Mouse (Mus musculus) urinary bladder, postnatal 4 days (tissue): ENCODE data around the gene Gm11596.
"Not testable (repeated sequence)": the region's sequence is repeated elsewhere in the genome, so short reads cannot be mapped to it uniquely, and the experiment has no call there.

Experiments used
- DNase-seq, 2 experiments: peaks; one replicate each; pipeline ENCODE4 v3.0.0; 2021 to 2022; ENCODE audit warnings: low spot score in 2 of 2

Gm11596 gene

DNA sequence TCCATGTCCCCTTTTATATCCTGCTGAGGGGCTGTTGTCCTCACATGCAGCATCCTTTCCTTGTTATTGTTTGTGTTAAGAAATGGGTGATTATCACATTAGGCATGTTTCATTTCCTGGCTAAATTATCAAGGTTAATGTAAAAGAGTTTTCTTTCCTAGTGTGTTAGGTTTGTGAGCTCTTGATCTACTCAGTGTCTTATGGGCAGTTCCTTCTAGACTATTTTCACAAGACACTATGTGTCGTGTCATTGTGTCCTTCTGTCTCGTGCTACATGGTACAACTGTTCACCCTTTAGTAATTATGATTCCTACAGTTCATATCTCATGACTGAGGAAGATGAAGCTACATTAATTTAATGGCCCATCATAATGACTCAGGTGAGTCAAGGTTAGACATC lies at the start of gene Gm11596:
Gm11596 (minus strand) TSS at position 101 of the 400 bp plus-strand sequence.
- no peak for DNase-seq

DNA sequence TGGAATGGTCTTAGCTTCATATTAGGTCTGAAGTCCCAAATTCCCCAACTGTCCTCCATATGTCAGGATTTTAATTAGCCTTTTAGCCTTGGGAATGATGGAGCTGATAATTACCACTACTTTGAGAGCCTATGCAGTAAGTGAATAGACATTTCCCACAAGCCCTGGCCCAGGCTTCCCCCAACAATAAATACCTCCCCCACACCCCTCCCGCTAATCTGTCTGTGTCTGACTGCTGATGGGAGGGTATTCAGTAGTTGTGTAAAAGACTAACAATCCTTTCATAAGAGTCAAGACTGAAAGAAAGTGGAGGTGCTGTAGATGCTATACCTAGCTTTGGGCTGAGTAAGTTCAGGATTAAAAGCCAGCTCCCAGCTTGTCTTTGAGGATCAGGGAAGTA lies 48.9 kb upstream of the Gm11596 start:
- DNase-seq, result no peak

DNA sequence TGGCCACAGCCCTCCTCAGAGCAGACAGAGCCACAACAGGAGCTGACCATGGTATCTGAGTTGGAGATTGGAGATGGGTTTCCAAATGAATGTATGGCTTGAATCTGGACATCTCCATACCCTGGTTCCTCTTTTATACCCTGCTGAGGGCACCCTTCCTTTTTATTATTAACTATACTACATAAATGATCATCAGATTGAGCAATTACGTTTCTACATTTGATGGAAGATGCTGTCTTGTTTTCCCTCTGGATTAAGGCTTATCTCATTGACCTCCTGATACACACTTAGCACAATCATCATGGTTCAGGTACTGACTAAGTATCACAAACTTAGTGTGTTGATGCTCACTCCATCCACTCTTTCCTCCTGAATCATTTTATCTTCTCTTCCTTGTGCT lies 44.7 kb upstream of the Gm11596 start, which contains the start of gene 2300003K06Rik:
2300003K06Rik (minus strand) TSS at position 101 of the 400 bp plus-strand sequence.
- no peak for DNase-seq

DNA sequence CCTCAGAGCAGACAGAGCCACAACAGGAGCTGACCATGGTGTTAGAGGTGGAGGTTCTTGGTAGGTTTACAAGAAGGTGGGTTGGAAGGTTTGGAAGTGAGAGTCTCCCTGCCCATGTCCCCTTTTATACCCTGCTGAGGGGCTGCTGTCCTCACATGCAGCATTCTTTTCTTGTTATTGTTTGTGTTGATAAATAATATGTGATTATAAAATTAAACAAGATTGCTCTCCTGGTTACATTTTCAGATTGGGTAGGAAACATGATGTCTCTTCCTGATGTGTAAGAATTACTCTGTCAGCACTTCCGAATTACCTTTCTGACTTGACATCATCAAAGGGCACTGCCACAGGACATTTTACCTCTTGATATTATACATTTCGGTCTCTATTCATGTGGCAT lies 22.3 kb upstream of the Gm11596 start, which contains the start of gene Gm11564:
Gm11564 (minus strand) TSS at position 101 of the 400 bp plus-strand sequence.
- DNase-seq, result not testable (repeated sequence)

DNA sequence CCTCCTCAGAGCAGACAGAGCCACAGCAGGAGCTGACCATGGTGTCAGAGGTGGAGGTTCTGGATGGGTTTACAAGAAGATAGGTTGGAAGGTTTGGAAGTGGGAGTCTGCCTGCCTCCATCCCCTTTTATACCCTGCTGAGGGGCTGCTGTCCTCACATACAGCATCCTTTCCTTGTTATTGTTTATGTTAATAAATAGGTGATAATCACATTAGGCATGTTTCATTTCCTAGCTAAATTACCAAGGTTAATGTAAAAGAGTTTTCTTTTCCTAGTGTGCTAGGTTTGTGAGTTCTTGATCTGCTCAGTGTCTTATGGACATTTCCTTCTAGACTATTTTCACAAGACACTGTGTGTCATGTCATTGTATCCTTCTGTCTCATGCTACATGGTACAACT lies 16.5 kb upstream of the Gm11596 start, which contains the start of gene Krtap4-13:
Krtap4-13 (minus strand) TSS at position 101 of the 400 bp plus-strand sequence.
- not testable (repeated sequence) for DNase-seq

DNA sequence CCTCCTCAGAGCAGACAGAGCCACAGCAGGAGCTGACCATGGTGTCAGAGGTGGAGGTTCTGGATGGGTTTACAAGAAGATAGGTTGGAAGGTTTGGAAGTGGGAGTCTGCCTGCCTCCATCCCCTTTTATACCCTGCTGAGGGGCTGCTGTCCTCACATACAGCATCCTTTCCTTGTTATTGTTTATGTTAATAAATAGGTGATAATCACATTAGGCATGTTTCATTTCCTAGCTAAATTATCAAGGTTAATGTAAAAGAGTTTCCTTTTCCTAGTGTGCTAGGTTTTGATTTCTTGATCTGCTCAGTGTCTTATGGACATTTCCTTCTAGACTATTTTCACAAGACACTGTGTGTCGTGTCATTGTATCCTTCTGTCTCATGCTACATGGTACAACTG lies 11.1 kb upstream of the Gm11596 start, which contains the start of gene Gm11554:
Gm11554 (minus strand) TSS at position 101 of the 400 bp plus-strand sequence.
- DNase-seq, result not testable (repeated sequence)

DNA sequence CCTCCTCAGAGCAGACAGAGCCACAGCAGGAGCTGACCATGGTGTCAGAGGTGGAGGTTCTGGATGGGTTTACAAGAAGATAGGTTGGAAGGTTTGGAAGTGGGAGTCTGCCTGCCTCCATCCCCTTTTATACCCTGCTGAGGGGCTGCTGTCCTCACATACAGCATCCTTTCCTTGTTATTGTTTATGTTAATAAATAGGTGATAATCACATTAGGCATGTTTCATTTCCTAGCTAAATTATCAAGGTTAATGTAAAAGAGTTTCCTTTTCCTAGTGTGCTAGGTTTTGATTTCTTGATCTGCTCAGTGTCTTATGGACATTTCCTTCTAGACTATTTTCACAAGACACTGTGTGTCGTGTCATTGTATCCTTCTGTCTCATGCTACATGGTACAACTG lies 5.6 kb upstream of the Gm11596 start, which contains the start of gene Gm11569:
Gm11569 (minus strand) TSS at position 101 of the 400 bp plus-strand sequence.
- DNase-seq, result not testable (repeated sequence)

DNA sequence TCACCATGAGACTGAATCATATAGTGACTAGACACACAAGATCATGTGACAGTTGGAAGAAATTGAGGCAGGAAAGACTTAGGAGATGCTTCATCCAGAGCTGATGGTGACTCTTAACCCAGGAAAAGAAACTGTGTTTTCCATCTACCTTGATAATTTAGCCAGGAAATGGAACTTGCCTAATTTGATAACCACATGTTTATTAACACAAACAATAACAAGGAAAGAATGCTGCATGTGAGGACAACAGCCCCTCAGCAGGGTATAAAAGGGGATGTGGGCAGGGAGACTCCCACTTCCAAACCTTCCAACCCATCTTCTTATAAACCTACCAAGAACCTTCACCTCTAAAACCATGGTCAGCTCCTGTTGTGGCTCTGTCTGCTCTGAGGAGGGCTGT lies 8.4 kb downstream of the Gm11596 start, which contains the start of gene Krtap4-9:
Krtap4-9 (plus strand) TSS at position 301 of the 400 bp plus-strand sequence.
- not testable (repeated sequence) for DNase-seq

DNA sequence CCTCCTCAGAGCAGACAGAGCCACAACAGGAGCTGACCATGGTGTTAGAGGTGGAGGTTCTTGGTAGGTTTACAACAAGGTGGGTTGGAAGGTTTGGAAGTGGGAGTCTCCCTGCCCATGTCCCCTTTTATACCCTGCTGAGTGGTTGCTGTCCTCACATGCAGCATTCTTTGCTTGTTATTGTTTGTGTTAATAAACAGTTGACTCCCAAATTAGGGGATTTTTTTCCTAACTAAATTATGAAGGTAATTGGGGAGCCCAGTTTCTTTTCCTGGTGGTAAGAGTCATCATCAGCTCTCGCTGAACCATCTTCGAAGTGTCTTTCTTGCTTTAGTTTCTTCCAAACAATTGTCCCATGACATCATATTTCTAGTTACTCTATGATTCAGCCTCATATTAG lies 12.7 kb downstream of the Gm11596 start, which contains the start of gene Krtap4-8:
Krtap4-8 (minus strand) TSS at position 101 of the 400 bp plus-strand sequence.
- DNase-seq, result no peak

DNA sequence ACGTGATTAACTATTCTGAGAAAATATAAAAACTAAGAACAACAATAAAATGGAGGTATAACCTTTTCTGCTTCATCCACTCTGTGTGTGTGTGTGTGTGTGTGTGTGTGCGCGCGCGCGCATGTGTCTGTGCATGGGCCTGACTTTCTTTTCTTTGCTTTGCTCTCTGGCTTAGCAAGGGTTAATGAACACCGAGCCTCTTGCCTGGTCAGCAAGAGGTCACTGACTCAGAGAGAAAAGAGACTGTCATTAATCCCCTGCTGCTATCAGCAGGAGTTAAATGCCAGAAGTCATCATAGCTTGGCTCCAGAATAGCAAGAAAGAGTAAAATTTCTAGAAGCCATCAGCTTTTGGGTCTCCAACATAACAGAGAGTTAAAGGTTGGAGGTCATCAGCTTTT lies 14.9 kb downstream of the Gm11596 start:
- no peak for DNase-seq

DNA sequence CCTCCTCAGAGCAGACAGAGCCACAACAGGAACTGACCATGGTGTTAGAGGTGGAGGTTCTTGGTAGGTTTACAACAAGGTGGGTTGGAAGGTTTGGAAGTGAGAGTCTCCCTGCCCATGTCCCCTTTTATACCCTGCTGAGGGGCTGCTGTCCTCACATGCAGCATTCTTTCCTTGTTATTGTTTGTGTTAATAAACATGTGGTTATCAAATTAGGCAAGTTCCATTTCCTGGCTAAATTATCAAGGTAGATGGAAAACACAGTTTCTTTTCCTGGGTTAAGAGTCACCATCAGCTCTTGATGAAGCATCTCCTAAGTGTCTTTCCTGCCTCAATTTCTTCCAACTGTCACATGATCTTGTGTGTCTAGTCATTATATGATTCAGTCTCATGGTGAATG lies 20.5 kb downstream of the Gm11596 start, which contains the start of gene Gm11595:
Gm11595 (minus strand) TSS at position 101 of the 400 bp plus-strand sequence.
- DNase-seq, result not testable (repeated sequence)

DNA sequence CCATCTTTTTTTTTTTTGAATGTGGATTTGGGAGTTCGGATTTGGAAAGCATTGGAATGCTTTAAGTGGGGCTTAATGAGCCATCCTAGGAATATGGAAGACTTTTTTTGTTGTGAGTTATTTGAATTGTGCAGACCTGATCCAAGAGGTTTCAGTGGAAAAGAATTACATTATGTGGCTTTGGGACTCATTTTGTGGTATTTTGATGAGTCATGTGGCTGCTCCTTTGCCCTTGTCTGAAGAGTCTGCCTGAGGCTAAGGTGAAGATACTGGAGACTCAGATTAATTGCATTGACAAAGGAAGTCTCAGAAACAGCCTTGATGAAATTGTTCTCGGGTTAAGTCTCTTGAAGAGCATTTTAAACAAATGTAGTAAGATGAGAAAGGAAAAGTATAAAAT lies 24.9 kb downstream of the Gm11596 start:
- no peak for DNase-seq

DNA sequence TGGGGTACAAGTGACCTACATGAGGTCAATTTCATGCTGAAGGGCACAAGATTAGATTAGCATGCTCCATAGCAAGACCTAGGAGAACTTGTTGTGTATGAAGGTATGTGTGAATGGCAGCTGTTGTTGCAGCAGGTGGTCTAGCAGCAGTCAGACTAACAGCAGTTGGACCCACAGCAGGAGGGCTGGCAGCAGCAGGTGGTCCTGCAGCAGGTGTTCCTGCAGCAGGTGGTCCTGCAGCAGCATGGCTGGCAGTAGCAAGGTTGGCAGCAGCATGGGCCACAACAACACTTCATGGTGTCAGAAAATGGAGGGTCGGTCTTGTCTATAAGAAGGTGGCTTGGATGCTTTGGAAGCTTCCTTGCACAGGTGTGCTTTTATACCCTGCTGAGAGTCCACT lies 34.4 kb downstream of the Gm11596 start:
- DNase-seq, result no peak

DNA sequence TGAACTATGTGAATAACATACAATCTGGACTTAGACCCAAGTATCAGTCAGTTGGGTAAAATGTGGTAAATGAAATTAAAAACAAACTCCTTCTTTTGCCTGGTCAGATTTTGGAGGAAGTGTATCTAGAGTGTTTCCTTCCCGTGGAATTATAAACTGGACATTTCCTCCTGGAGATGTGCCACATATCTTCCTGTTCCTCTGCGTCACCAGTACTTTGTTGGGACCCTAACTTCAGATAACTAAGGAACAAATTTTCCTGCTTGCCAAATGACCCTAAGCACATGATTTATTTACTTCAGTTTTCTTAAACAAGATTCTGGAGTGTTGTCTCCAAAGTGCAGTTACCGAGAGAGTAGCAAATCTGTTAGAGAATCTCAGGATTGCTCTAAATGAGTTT lies 49.3 kb downstream of the Gm11596 start:
- DNase-seq, result no peak
